Mouse (Mus musculus) C2C12 (cell line): ENCODE measurements around the gene Cbfa2t3. TPM values are rescaled to one million over a fixed set of nuclear protein-coding genes. Genes with fewer than 3 reads are reported as not detected.

ENCODE experiments used
- H3K27me3 ChIP-seq: one replicate; pipeline ENCODE4 v1.6.1; 2011; ENCODE audit not compliant: control insufficient read depth, insufficient read depth, insufficient read length
- H3K36me3 ChIP-seq: one replicate; pipeline ENCODE4 v1.6.1; 2011; ENCODE audit not compliant: control insufficient read depth, insufficient read depth
- H3K4me3 ChIP-seq: one replicate; pipeline ENCODE4 v1.5.1; 2011; ENCODE audit warnings: mild to moderate bottlenecking, control low read depth; ENCODE audit not compliant: poor library complexity, insufficient read depth, severe bottlenecking
- H3K79me2 ChIP-seq: one replicate; pipeline ENCODE4 v1.6.1; 2011; ENCODE audit not compliant: control insufficient read depth, insufficient read depth
- H3K79me3 ChIP-seq: one replicate; pipeline ENCODE4 v1.6.1; 2011; ENCODE audit warnings: low read depth, control low read depth
- H3ac ChIP-seq: one replicate; pipeline ENCODE3; 2011; ENCODE audit warnings: low read depth; ENCODE audit not compliant: control insufficient read depth, insufficient read length
- CEBPB ChIP-seq: IDR thresholded peaks from one replicate; pipeline ENCODE4 v1.6.1; 2011; ENCODE audit warnings: low read depth, mild to moderate bottlenecking, control low read depth, moderate library complexity
- CTCF ChIP-seq: IDR thresholded peaks from one replicate; pipeline ENCODE4 v1.5.1; 2011; ENCODE audit not compliant: control insufficient read depth, insufficient read depth, insufficient read length
- FOSL1 ChIP-seq: IDR thresholded peaks from one replicate; pipeline ENCODE4 v1.8.0; 2011; ENCODE audit warnings: mild to moderate bottlenecking, low read length; ENCODE audit not compliant: poor library complexity, insufficient read depth, severe bottlenecking
- MAX ChIP-seq: IDR thresholded peaks from one replicate; pipeline ENCODE4 v1.6.1; 2011; ENCODE audit warnings: mild to moderate bottlenecking, control low read depth
- MYOD1 ChIP-seq: IDR thresholded peaks from one replicate; pipeline ENCODE4 v1.6.1; 2011; ENCODE audit warnings: low read depth; ENCODE audit not compliant: control insufficient read depth, insufficient read length
- MYOG ChIP-seq: IDR thresholded peaks from one replicate; pipeline ENCODE4 v1.6.1; 2011; ENCODE audit not compliant: control insufficient read depth, insufficient read length; ENCODE audit errors: extremely low read depth
- USF1 ChIP-seq: IDR thresholded peaks from one replicate; pipeline ENCODE4 v1.6.1; 2011; ENCODE audit warnings: low read depth, mild to moderate bottlenecking, control low read depth, moderate library complexity
- polyA plus RNA-seq: library from polyadenylated mRNA; unstranded; fragments of >200 nt; fragmentation: generic; extraction: Trizol; gene quantifications from one replicate; pipeline ENCODE4 v1.2.1, GENCODE M21; 2012; ENCODE audit warnings: missing spikeins

The Cbfa2t3 gene
- polyA plus RNA-seq, 1 experiment = 0.15 TPM

DNA sequence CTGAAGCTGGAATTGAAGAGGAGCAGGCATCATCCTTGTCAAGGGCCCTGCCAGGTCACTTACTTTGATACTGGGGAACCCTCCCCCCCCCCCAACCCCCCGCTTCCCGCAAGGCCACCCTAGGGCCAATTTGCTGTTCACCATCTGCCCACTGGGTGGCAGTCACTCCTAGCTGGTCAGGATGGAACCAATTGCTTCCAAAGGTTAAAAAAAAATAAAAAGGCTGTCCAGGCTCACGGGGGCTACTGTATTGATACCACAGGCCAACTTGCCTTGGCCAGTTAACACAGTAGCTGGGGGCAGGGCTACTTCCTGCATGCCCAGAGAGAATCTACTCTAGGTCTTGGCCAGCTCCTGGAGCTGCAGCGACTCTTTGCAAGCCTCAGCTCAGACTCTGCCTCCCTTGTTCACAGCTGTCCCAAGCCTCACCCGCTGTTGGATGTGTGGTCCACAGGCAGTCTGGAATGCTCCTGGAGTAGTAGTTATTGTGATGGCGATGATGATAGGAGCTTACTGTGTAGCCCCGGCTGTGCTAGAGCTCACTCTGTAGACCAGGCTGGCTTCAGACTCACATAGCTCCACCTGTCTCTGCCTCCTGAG lies 80.9 kb downstream of the Cbfa2t3 start:
- Histone ChIP-seq H3K27me3 (no peaks in the 10 kb centered on the region), H3ac (no peak overlapping the region), H3K4me3 (no peak overlapping the region), H3K36me3 (no peaks in the 10 kb centered on the region), H3K79me3 (no peaks in the 10 kb centered on the region), H3K79me2 (no peaks in the 10 kb centered on the region)
- no peak for TF ChIP-seq MAX
- TF ChIP-seq MYOD1 = no peak
- no peak for TF ChIP-seq USF1
- TF ChIP-seq CEBPB = no peak
- peak; percentile 45 for TF ChIP-seq CTCF
- no peak for TF ChIP-seq FOSL1
- no peak for TF ChIP-seq MYOG

DNA sequence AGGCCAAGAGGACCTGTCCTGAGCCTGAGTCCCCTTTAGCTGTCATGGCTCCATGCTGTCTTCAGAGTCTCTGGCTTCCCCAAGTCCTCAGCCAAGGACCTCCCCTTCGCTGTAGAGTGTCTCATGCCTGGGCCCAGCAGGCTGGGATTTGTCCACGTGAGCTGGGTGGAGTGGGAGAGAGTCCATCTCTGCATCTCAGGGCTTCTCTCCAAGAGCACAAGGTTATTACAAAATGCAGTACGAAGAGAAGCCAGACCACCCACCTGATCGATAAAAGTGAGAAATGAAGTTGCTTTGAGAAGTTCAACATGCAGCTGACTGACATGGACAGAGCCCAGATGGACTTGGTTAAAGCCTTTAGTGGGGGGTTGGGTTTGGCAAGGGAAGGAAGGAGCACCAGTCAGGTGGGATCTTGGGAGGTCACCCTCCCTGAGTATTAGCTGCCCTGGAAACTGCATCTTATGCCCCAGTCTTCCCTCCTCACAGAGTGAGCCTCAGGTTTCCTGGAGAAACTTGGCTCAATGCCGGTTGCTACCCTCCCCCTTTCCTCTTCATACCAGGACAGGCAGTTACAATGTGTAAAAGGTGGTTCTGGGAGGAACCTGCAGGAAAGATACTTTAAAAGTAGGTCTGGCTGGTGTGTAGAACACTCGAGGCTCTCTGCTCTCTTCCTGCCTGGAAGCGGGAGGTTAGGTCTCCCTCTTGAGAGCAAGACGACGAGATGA lies 82.6 kb downstream of the Cbfa2t3 start:
- H3K27me3 ChIP-seq = no peaks in the 10 kb centered on the region
- H3K79me3 ChIP-seq = no peaks in the 10 kb centered on the region
- no peak overlapping the region for H3ac ChIP-seq
- no peaks in the 10 kb centered on the region for H3K79me2 ChIP-seq
- no peaks in the 10 kb centered on the region for H3K36me3 ChIP-seq
- no peak overlapping the region for H3K4me3 ChIP-seq
- TF ChIP-seq USF1 = no peak
- TF ChIP-seq FOSL1 = no peak
- no peak for TF ChIP-seq CTCF
- no peak for TF ChIP-seq MYOG
- TF ChIP-seq MAX = no peak
- TF ChIP-seq CEBPB = no peak
- no peak for TF ChIP-seq MYOD1

DNA sequence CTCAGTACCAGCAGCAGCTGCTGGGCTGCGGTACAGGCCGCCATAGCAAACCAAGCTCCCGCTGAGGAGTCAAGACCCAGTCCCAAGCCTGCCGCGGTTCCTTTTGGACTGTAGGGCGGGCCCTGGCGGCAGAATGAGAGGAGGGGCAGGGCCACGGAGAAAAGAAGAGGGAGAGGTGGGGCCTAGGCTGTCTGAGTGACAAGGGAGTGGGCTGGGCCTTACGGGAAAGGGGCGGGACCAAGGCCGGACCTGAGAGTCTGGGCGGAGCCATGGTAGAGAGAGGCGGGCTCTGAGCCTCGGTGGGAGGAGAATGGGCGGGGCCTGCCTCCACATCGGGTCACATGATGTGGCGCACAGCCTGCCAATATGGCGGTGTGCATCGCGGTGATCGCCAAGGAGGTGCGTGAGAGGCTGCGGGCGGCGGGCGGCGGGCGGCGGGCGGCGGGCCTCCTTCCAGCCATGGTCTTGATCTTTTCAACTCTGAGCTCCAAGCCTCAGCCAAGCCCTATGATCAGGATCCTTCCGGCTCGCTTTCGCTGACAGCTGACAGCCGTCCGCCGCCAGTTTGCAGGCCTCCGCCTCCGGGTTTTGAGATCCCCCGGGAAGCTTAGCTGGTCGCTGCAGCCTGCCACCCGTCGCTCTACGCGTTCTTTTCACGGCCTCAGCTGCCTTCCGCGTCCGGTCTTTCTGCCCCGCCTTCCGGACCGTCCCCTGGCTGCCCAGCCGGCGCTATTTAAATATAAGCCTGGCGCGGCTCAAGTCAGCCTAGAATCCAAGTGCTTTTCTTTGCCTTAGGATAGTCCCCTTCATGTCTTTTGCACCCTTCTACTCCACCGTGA lies 87.4 kb downstream of the Cbfa2t3 start, which contains the start of the genes Galns and Trappc2l:
Gene Galns, minus strand, starts transcription at position 169 of the 839 bp plus-strand sequence.
Gene Trappc2l, plus strand, starts transcription at position 346 of the 839 bp plus-strand sequence.
- TF ChIP-seq MYOG (no peak), USF1 (peak; percentile 69), MYOD1 (no peak), CTCF (no peak), FOSL1 (no peak), CEBPB (no peak), MAX (no peak)
- Histone ChIP-seq H3ac (peak within 1 kb of the TSS; percentile 80), H3K27me3 (no peaks in the 10 kb centered on the region), H3K79me3 (no peaks in the 10 kb centered on the region), H3K4me3 (peak within 1 kb of the TSS; percentile 56), H3K79me2 (no peaks in the 10 kb centered on the region), H3K36me3 (no peaks in the 10 kb centered on the region)

DNA sequence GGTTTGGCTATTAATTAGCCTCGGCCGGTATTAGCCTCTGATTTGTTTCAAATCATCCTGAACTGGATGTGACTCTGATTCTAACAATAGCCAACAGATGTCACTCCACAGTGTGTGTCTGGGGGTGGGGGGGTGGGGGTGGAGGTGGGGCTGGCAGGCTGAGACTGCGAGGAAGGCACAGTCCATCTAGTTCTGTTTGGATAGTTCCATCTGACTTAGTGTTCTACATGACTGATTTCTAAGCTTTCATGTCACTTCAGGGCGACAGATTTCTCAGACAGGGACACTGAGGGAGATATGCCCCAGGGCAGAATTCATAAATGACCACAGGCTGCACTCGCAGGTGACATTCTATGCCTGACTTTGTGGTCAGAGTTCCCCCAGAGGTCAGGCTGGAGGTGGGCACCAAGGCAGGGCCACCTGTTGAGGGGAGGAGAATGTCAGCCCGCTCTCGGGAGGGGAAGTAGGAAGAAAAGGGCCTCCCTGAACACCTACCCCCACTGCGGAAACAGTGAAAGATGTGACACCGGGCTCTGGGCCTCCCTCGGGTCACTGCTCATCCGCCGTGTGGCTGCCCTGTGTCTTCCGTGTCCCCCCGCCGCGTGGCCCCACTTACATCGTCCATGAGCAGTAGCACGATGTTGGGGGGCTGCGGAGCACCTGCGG lies 88.2 kb downstream of the Cbfa2t3 start:
- H3K4me3 ChIP-seq = peak overlapping the region; percentile 56
- TF ChIP-seq FOSL1 (no peak), MYOG (no peak)

DNA sequence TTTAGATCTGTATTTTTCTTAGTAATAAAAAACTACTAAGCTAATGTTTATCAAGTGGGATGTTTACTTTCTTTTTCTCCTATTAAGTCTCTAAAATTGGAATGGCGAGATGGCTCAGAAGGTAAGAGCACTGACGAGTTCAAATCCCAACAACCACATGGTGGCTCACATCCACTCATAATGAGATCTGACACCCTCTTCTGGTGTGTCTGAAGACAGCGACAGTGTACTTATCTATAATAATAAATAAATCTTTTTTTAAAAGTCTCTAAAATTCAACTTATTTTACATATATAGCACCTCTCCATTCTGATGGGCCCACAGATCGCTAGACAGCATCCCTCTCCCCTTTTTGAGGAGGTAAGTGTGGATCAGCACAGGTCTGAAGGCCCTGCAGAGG lies 88.7 kb downstream of the Cbfa2t3 start:
- Histone ChIP-seq H3ac (no peak overlapping the region), H3K27me3 (no peaks in the 10 kb centered on the region), H3K36me3 (no peaks in the 10 kb centered on the region), H3K4me3 (no peak overlapping the region), H3K79me3 (no peaks in the 10 kb centered on the region), H3K79me2 (no peaks in the 10 kb centered on the region)
- no peak for TF ChIP-seq USF1
- no peak for TF ChIP-seq FOSL1
- TF ChIP-seq MYOD1 = no peak
- no peak for TF ChIP-seq CTCF
- no peak for TF ChIP-seq MAX
- no peak for TF ChIP-seq CEBPB
- TF ChIP-seq MYOG = no peak

More for the DNA sequence above, 88.2 kb downstream of the Cbfa2t3 start:
- H3K36me3 ChIP-seq = no peaks in the 10 kb centered on the region
- H3K79me2 ChIP-seq = no peaks in the 10 kb centered on the region
- H3K27me3 ChIP-seq = no peaks in the 10 kb centered on the region
- H3K79me3 ChIP-seq = no peaks in the 10 kb centered on the region
- peak overlapping the region; percentile 80 for H3ac ChIP-seq
